Mouse (Mus musculus): ENCODE results near the gene Strip1. TPM values are rescaled to one million over a fixed set of nuclear protein-coding genes. Genes with fewer than 3 reads are reported as not detected.

Gene Strip1
- 49.5 and 70.2 TPM in 2 replicates for total RNA-seq (2023)

GRCm38 (mm10) chr3:107631523-107631958 is at the start of gene Strip1:
Gene Strip1, minus strand, starts transcription at chr3:107631694.

GRCm38 (mm10) chr3:107630682-107631522 is 592 bp downstream of the Strip1 start, which contains the start of gene Gm10961:
Gene Gm10961, plus strand, starts transcription at chr3:107631322.

GRCm38 (mm10) chr3:107594662-107595263 is 36.7 kb downstream of the Strip1 start, which contains the start of gene Alx3:
Gene Alx3, plus strand, starts transcription at chr3:107595031.

Other genes starting within 250 kb of the Strip1 start
- gene Kcnc4, start 172.1 kb downstream of the Strip1 start, total RNA-seq (2023) = not detected in 2 replicates
- gene Slc6a17, start 113.7 kb downstream of the Strip1 start, total RNA-seq (2023) = not detected in 2 replicates
- not detected in 2 replicates for gene Ubl4b, start 76.6 kb downstream of the Strip1 start, total RNA-seq (2023)
- not detected in 2 replicates for gene Alx3, start 36.7 kb downstream of the Strip1 start, total RNA-seq (2023)
- not detected in 2 replicates for gene Gm10961, start 372 bp downstream of the Strip1 start, total RNA-seq (2023)
- gene Ahcyl1, start 64.9 kb upstream of the Strip1 start, total RNA-seq (2023) = 32.0 and 38.2 TPM in 2 replicates
- 59.2 and 73.5 TPM in 2 replicates for gene Csf1, start 128.8 kb upstream of the Strip1 start, total RNA-seq (2023)
- gene Eps8l3, start 245.5 kb upstream of the Strip1 start, total RNA-seq (2023) = not detected in 2 replicates